Mouse (Mus musculus) kidney, adult 11 months (tissue): ENCODE data around the gene Gcnt7.
A peak's percentile ranks its signal among the peaks of the same experiment; 100 is the strongest.

Experiments
- DNase-seq: peaks from one replicate; pipeline ENCODE4 v3.0.0; 2022

Gcnt7 gene

GRCm38 (mm10) chr2:172401116-172401825 lies 57.1 kb downstream of the Gcnt7 start:
- DNase-seq: peak; percentile 4
